Mouse (Mus musculus): ENCODE measurements at regions not wholly inside any gene's neighbourhood (a gene's known extent, or its start where the extent isn't known, plus 50 kb on each side); places are given as distances from the start of the nearest gene placed in this dataset.

GRCm38 (mm10) chr17:51278094-51278493 is 98.9 kb upstream of the Tbc1d5 start:
- TF ChIP-seq HCFC1 (IDR thresholded peaks at IDR 0.05; ENCODE audit: borderline replicate concordance, insufficient read depth, low read length) (no peak), MAFK (IDR thresholded peaks at IDR 0.05; ENCODE audit: insufficient read depth, low read depth, low read length) (no peak), ZC3H11A (IDR thresholded peaks at IDR 0.05; ENCODE audit: borderline replicate concordance, low read depth, low read length) (no peak), ZNF384 (IDR thresholded peaks at IDR 0.05; ENCODE audit: low read depth, low read length) (no peak)

All from ES-E14 (cell line).